Mouse (Mus musculus) liver, embryonic 14.5 days (tissue): ENCODE measurements around the gene Med4.

Experiments
- CTCF ChIP-seq: IDR thresholded peaks from 2 replicates; pipeline ENCODE4 v1.5.1; 2016; ENCODE audit warnings: antibody characterized with exemption, low read depth, control low read depth
- EP300 ChIP-seq: IDR thresholded peaks from 2 replicates; pipeline ENCODE4 v1.6.1; 2016; ENCODE audit warnings: antibody characterized with exemption, low read depth

DNA sequence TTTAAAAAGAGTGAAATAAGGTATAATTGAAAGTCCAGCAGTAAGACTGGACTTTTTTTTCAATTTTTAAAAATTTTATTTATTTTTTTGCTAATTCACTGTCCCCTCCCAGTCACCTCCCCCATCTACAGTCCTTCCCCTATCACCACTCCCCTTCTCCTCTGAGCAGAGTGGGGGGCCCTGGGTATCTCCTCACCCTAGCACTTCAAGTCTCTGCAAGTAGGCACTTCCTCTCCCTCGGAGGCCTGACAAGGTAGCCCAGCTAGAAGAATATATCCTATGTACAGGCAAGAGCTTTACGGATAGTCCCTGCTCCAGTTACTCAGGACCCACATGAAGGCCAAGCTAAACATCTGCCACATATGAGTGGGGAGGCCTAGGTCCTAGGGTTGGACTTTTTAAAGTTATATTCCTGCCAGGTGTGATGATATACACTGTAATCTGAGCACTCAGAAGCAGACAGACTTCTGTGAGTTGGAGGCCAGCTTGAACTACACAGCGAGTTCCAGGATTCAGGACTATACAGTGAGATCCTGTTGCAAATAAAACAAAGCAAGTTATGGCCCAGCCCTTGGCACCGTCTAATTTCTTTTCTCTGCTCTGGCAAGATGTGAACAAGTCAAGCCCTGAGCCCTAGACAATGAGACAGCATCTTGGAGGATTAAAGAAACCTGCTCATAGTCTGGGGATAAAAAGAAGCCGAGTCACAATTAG is 26.2 kb upstream of the Med4 start:
- TF ChIP-seq CTCF (no peak), EP300 (no peak)
